Mouse (Mus musculus): Measurements from ENCODE around the gene Ift20. TPM values are rescaled to one million over a fixed set of nuclear protein-coding genes. Genes with fewer than 3 reads are reported as not detected.

Gene Ift20
- polyA plus RNA-seq, 1 experiment: 40.0 TPM

- Histone ChIP-seq H3K27me3 (ENCODE audit: control insufficient read depth, insufficient read depth, low read length, poor library complexity, severe bottlenecking) (no peaks in the 10 kb centered on the region), H3K9me3 (replicated peaks; ENCODE audit: control insufficient read depth, insufficient read depth, low read length, poor library complexity, severe bottlenecking) (no peaks in the 10 kb centered on the region), H3K9ac (ENCODE audit: low read depth, poor library complexity, severe bottlenecking) (peak within 1 kb of the TSS; percentile 21; the same call in 1 of the 2 replicates), H3K36me3 (ENCODE audit: control insufficient read depth, insufficient read depth, low read length, poor library complexity, severe bottlenecking) (no peaks in the 10 kb centered on the region), H3K4me3 (ENCODE audit: low read depth, low read length) (peak within 1 kb of the TSS; percentile 48), H3K4me1 (ENCODE audit: control insufficient read depth, insufficient read depth, low read length) (no peaks in the 10 kb centered on the region), H3K27ac (ENCODE audit: insufficient read depth, low read length) (no peak within 1 kb of the TSS)
- peak; percentile 85 for TF ChIP-seq POLR2A (IDR thresholded peaks at IDR 0.05; ENCODE audit: insufficient read depth, low read length)
- TF ChIP-seq EP300 (IDR thresholded peaks at IDR 0.05; ENCODE audit: insufficient read depth, low read depth, low read length): no peak
- no peak for TF ChIP-seq CTCF (IDR thresholded peaks at IDR 0.05; ENCODE audit: low read depth, low read length)
Measured at GRCm38 (mm10) chr11:78497544-78498522, 38.3 kb upstream of the Ift20 start, which contains the start of gene Sarm1. Gene Sarm1, minus strand, starts transcription at chr11:78497754.

- no peaks in the 10 kb centered on the region for H3K9me3 ChIP-seq (replicated peaks; ENCODE audit: control insufficient read depth, insufficient read depth, low read length, poor library complexity, severe bottlenecking)
- no peaks in the 10 kb centered on the region for H3K27me3 ChIP-seq (ENCODE audit: control insufficient read depth, insufficient read depth, low read length, poor library complexity, severe bottlenecking)
- H3K4me3 ChIP-seq (ENCODE audit: low read depth, low read length): peak within 1 kb of the TSS; percentile 48
- TF ChIP-seq POLR2A (IDR thresholded peaks at IDR 0.05; ENCODE audit: insufficient read depth, low read length): no peak
- no peak for TF ChIP-seq EP300 (IDR thresholded peaks at IDR 0.05; ENCODE audit: insufficient read depth, low read depth, low read length)
- no peak for TF ChIP-seq CTCF (IDR thresholded peaks at IDR 0.05; ENCODE audit: low read depth, low read length)
- H3K4me1 ChIP-seq (ENCODE audit: control insufficient read depth, insufficient read depth, low read length): no peaks in the 10 kb centered on the region
- H3K9ac ChIP-seq (ENCODE audit: low read depth, poor library complexity, severe bottlenecking): peak within 1 kb of the TSS; percentile 21; the same call in 1 of the 2 replicates
- no peaks in the 10 kb centered on the region for H3K36me3 ChIP-seq (ENCODE audit: control insufficient read depth, insufficient read depth, low read length, poor library complexity, severe bottlenecking)
- H3K27ac ChIP-seq (ENCODE audit: insufficient read depth, low read length): no peak within 1 kb of the TSS
Measured at GRCm38 (mm10) chr11:78499004-78499403, 37.2 kb upstream of the Ift20 start, which contains the start of gene Vtn. Gene Vtn, plus strand, starts transcription at chr11:78499091.

GRCm38 (mm10) chr11:78499543-78499942, 36.6 kb upstream of the Ift20 start:
- no peaks in the 10 kb centered on the region for H3K4me1 ChIP-seq (ENCODE audit: control insufficient read depth, insufficient read depth, low read length)
- no peaks in the 10 kb centered on the region for H3K9me3 ChIP-seq (replicated peaks; ENCODE audit: control insufficient read depth, insufficient read depth, low read length, poor library complexity, severe bottlenecking)
- no peak overlapping the region for H3K27ac ChIP-seq (ENCODE audit: insufficient read depth, low read length)
- H3K27me3 ChIP-seq (ENCODE audit: control insufficient read depth, insufficient read depth, low read length, poor library complexity, severe bottlenecking): no peaks in the 10 kb centered on the region
- H3K9ac ChIP-seq (ENCODE audit: low read depth, poor library complexity, severe bottlenecking): no peak overlapping the region
- TF ChIP-seq EP300 (IDR thresholded peaks at IDR 0.05; ENCODE audit: insufficient read depth, low read depth, low read length) (no peak), CTCF (IDR thresholded peaks at IDR 0.05; ENCODE audit: low read depth, low read length) (no peak), POLR2A (IDR thresholded peaks at IDR 0.05; ENCODE audit: insufficient read depth, low read length) (no peak)
- H3K36me3 ChIP-seq (ENCODE audit: control insufficient read depth, insufficient read depth, low read length, poor library complexity, severe bottlenecking): no peaks in the 10 kb centered on the region
- H3K4me3 ChIP-seq (ENCODE audit: low read depth, low read length): no peak overlapping the region

- Histone ChIP-seq H3K27me3 (ENCODE audit: control insufficient read depth, insufficient read depth, low read length, poor library complexity, severe bottlenecking) (no peaks in the 10 kb centered on the region), H3K36me3 (ENCODE audit: control insufficient read depth, insufficient read depth, low read length, poor library complexity, severe bottlenecking) (peaks cover 4% of the 10 kb centered on the region; the same call in 1 of the 2 replicates), H3K9ac (ENCODE audit: low read depth, poor library complexity, severe bottlenecking) (no peak overlapping the region), H3K4me3 (ENCODE audit: low read depth, low read length) (no peak overlapping the region), H3K9me3 (replicated peaks; ENCODE audit: control insufficient read depth, insufficient read depth, low read length, poor library complexity, severe bottlenecking) (no peaks in the 10 kb centered on the region), H3K4me1 (ENCODE audit: control insufficient read depth, insufficient read depth, low read length) (no peaks in the 10 kb centered on the region), H3K27ac (ENCODE audit: insufficient read depth, low read length) (no peak overlapping the region)
- TF ChIP-seq CTCF (IDR thresholded peaks at IDR 0.05; ENCODE audit: low read depth, low read length) (no peak), POLR2A (IDR thresholded peaks at IDR 0.05; ENCODE audit: insufficient read depth, low read length) (no peak), EP300 (IDR thresholded peaks at IDR 0.05; ENCODE audit: insufficient read depth, low read depth, low read length) (no peak)
Measured at GRCm38 (mm10) chr11:78500623-78501202, 35.4 kb upstream of the Ift20 start.

- H3K27me3 ChIP-seq (ENCODE audit: control insufficient read depth, insufficient read depth, low read length, poor library complexity, severe bottlenecking): no peaks in the 10 kb centered on the region
- TF ChIP-seq POLR2A (IDR thresholded peaks at IDR 0.05; ENCODE audit: insufficient read depth, low read length) (no peak), EP300 (IDR thresholded peaks at IDR 0.05; ENCODE audit: insufficient read depth, low read depth, low read length) (no peak), CTCF (IDR thresholded peaks at IDR 0.05; ENCODE audit: low read depth, low read length) (no peak)
- no peak overlapping the region for H3K27ac ChIP-seq (ENCODE audit: insufficient read depth, low read length)
- no peaks in the 10 kb centered on the region for H3K4me1 ChIP-seq (ENCODE audit: control insufficient read depth, insufficient read depth, low read length)
- H3K9me3 ChIP-seq (replicated peaks; ENCODE audit: control insufficient read depth, insufficient read depth, low read length, poor library complexity, severe bottlenecking): no peaks in the 10 kb centered on the region
- peaks cover 10% of the 10 kb centered on the region for H3K36me3 ChIP-seq (ENCODE audit: control insufficient read depth, insufficient read depth, low read length, poor library complexity, severe bottlenecking)
- H3K9ac ChIP-seq (ENCODE audit: low read depth, poor library complexity, severe bottlenecking): no peak overlapping the region
- no peak overlapping the region for H3K4me3 ChIP-seq (ENCODE audit: low read depth, low read length)
Measured at GRCm38 (mm10) chr11:78501529-78501928, 34.6 kb upstream of the Ift20 start.

Measured in ES-Bruce4 (cell line).